Mouse (Mus musculus): Measurements from ENCODE around the gene Ankrd17.
"Not testable (repeated sequence)": the region's sequence is repeated elsewhere in the genome, so short reads cannot be mapped to it uniquely, and the experiment has no call there.

Gene Ankrd17

GRCm38 (mm10) chr5:90332478-90332877, 33.9 kb downstream of the Ankrd17 start:
- DNase-seq: no peak

- DNase-seq: no peak
These were observed 35.3 kb downstream of the Ankrd17 start for GRCm38 (mm10) chr5:90331071-90331470.

GRCm38 (mm10) chr5:90298396-90298795, 68.0 kb downstream of the Ankrd17 start:
- DNase-seq: no peak

- DNase-seq: no peak
These were observed 76.5 kb downstream of the Ankrd17 start for GRCm38 (mm10) chr5:90289887-90290286.

GRCm38 (mm10) chr5:90286559-90286958, 79.8 kb downstream of the Ankrd17 start:
- DNase-seq: peak; percentile 58

GRCm38 (mm10) chr5:90280061-90280460, 86.3 kb downstream of the Ankrd17 start:
- no peak for DNase-seq

- no peak for DNase-seq
These were observed 87.0 kb downstream of the Ankrd17 start for GRCm38 (mm10) chr5:90279418-90279817.

- DNase-seq: no peak
These were observed 88.9 kb downstream of the Ankrd17 start for GRCm38 (mm10) chr5:90277443-90277842.

- DNase-seq: no peak
These were observed 91.6 kb downstream of the Ankrd17 start for GRCm38 (mm10) chr5:90274806-90275205.

GRCm38 (mm10) chr5:90262230-90262629, 104.1 kb downstream of the Ankrd17 start:
- not testable (repeated sequence) for DNase-seq

GRCm38 (mm10) chr5:90257023-90257422, 109.4 kb downstream of the Ankrd17 start:
- DNase-seq: no peak

GRCm38 (mm10) chr5:90247503-90247902, 118.9 kb downstream of the Ankrd17 start:
- DNase-seq: no peak

GRCm38 (mm10) chr5:90246987-90247386, 119.4 kb downstream of the Ankrd17 start:
- DNase-seq: no peak

GRCm38 (mm10) chr5:90246567-90246966, 119.8 kb downstream of the Ankrd17 start:
- DNase-seq: no peak

GRCm38 (mm10) chr5:90245416-90245815, 121.0 kb downstream of the Ankrd17 start:
- no peak for DNase-seq

GRCm38 (mm10) chr5:90235217-90235616, 131.2 kb downstream of the Ankrd17 start:
- DNase-seq: no peak

- no peak for DNase-seq
These were observed 133.1 kb downstream of the Ankrd17 start for GRCm38 (mm10) chr5:90233305-90233704.

- DNase-seq: no peak
These were observed 136.6 kb downstream of the Ankrd17 start for GRCm38 (mm10) chr5:90229760-90230159.

GRCm38 (mm10) chr5:90226696-90227095, 139.7 kb downstream of the Ankrd17 start:
- no peak for DNase-seq

GRCm38 (mm10) chr5:90224730-90225129, 141.6 kb downstream of the Ankrd17 start:
- no peak for DNase-seq

- DNase-seq: peak; percentile 98
These were observed 142.6 kb downstream of the Ankrd17 start, which contains the start of gene Cox18 for GRCm38 (mm10) chr5:90223534-90224381. Cox18 (minus strand) TSS chr5:90224001.

- DNase-seq: no peak
These were observed 143.4 kb downstream of the Ankrd17 start for GRCm38 (mm10) chr5:90222937-90223336.

- no peak for DNase-seq
These were observed 148.6 kb downstream of the Ankrd17 start for GRCm38 (mm10) chr5:90217791-90218190.

GRCm38 (mm10) chr5:90217226-90217625, 149.2 kb downstream of the Ankrd17 start:
- no peak for DNase-seq

- no peak for DNase-seq
These were observed 153.0 kb downstream of the Ankrd17 start for GRCm38 (mm10) chr5:90213356-90213755.

Measured in thymus, postnatal 25 days (tissue).